Mouse (Mus musculus) mouse embryonic stem cell (cell line): ENCODE measurements around the gene Casp2.

Source experiments
- in situ Hi-C, 2 experiments: fragments of 300-500 bp; cut with MboI; formaldehyde crosslinking; loops; 1 replicate in 1 of 2; 3 replicates in 1 of 2; pipeline ENCODE4 v1.14.3; 2019 to 2020; ENCODE audit warnings: low sequenced_read_pairs in 2 of 2, low pct_unique_long_range_greater_than_20kb in 1 of 2, mixed read lengths in 1 of 2; ENCODE audit not compliant: unreplicated experiment in 1 of 2

Gene Casp2

GRCm38 (mm10) chr6:42264626-42265312 is at the start of gene Casp2:
Casp2 (plus strand) TSS chr6:42264985.
- in situ Hi-C loops, result no loop called here

- in situ Hi-C loops, result no loop called here
Measured at GRCm38 (mm10) chr6:42215028-42215427, 49.8 kb upstream of the Casp2 start, which contains the start of gene Tas2r144. Tas2r144 (plus strand) TSS chr6:42215328.

GRCm38 (mm10) chr6:42222286-42222685 is 42.5 kb upstream of the Casp2 start:
- in situ Hi-C loops, result loop anchor here in 1 of 2 experiments (10.0 kb wide), 1 partner anchor 363 kb away; no protein-coding TSS in a partner anchor

DNA sequence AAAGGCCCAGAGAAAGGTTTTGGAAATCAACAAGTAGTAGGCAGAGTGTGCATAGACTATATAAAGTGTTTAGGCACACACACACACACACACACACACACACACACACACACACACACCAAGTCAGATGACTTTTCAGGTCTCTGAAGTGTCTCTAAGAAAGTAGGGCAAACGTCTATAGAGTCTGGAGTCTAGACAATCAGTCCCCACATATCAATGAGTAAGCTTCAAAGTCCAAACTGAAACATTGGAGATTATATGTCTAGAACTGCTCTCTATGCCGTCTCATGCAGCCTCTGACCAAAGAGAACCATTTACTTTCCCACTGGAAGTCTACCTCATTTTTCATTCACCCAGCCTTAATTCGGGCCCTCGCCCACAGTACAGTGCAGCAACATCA is 39.7 kb upstream of the Casp2 start:
- in situ Hi-C loops, result loop anchor here (10.0 to 25.0 kb wide), 2 partner anchors 360 to 362 kb away; partner anchors contain the start of gene Tcaf3 (in 1 of the 2)

GRCm38 (mm10) chr6:42227240-42228101 is 37.3 kb upstream of the Casp2 start:
- in situ Hi-C loops, result loop anchor here (10.0 to 25.0 kb wide), 2 partner anchors 357 to 360 kb away; partner anchors contain the start of gene Tcaf3 (in 1 of the 2)

- in situ Hi-C loops, result loop anchor here (10.0 to 25.0 kb wide), 2 partner anchors 355 to 358 kb away; partner anchors contain the start of gene Tcaf3 (in 1 of the 2)
Measured at GRCm38 (mm10) chr6:42229610-42230009, 35.2 kb upstream of the Casp2 start.

DNA sequence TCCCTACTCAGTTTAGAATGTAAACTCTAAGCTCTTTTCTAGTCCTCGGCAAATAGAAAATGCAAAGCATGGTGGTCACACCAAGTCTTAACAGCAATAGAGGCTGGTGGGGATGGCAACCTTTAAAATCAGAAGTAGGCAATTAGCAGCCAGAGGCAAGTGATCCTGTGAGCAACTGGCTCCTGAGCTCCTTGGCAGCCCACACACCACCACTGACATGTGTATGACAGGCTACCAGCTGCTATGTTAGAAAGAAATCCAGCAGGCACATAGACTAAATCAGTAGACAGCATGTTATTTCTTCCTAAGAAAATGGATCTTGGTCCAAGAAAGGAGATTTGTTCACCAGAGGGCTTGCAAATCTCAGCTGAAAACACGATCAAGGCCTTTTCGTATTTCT is 33.6 kb upstream of the Casp2 start:
- in situ Hi-C loops, result loop anchor here in 1 of 2 experiments (25.0 kb wide), 1 partner anchor 356 kb away; the partner anchor contains the start of gene Tcaf3

DNA sequence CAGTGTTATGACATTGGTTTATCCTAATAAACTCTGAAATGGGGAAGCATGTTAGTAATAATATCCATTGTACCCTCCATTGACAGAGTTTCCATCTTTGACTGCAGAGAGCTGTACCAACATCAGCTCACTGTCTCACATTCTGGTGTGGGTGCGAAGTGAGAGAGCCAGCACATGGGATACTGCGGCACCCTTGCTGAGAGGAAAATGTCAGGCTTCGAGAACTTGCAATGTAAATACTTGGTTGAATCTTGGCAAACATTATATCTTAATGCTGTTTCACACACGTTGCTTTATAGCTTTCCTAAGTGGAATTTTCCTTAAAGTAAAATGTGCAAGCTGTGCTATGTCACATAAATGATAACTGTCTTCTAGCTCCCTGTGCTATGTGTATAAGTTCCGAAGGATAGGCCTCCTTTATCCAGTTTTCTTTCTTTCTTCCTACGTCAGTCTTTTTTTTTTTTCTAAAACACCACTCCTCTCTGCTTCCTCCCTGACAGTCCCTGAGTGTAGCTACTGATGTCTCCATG is 27.4 kb upstream of the Casp2 start:
- in situ Hi-C loops, result loop anchor here in 1 of 2 experiments (25.0 kb wide), 1 partner anchor 350 kb away; the partner anchor contains the start of gene Tcaf3

GRCm38 (mm10) chr6:42241311-42242045 is 23.3 kb upstream of the Casp2 start:
- in situ Hi-C loops, result loop anchor here in 1 of 2 experiments (25.0 kb wide), 1 partner anchor 346 kb away; the partner anchor contains the start of gene Tcaf3

GRCm38 (mm10) chr6:42245711-42246353 is 19.0 kb upstream of the Casp2 start, which contains the start of gene Gstk1:
Gstk1 (plus strand) TSS chr6:42245935.
- in situ Hi-C loops, result loop anchor here in 1 of 2 experiments (25.0 kb wide), 1 partner anchor 341 kb away; the partner anchor contains the start of gene Tcaf3

DNA sequence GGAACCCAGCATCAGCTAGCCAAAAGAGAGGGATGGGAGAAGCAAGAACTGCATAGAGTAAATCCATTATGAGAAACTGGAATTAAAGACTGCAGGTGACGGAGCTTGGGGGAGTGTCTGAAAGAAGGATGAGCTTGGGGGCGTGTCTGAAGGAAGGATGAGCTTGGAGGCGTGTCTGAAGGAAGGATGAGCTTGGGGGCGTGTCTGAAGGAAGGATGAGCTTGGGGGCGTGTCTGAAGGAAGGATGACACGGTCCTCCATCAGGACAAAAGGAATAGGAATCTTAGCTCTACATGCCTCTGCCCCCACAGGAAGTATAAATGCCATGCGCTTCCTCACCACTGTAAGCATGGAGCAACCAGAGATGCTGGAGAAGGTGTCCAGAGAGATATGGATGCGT is 17.6 kb upstream of the Casp2 start:
- in situ Hi-C loops, result loop anchor here in 1 of 2 experiments (25.0 kb wide), 1 partner anchor 340 kb away; the partner anchor contains the start of gene Tcaf3

GRCm38 (mm10) chr6:42247981-42248380 is 16.8 kb upstream of the Casp2 start:
- in situ Hi-C loops, result loop anchor here in 1 of 2 experiments (25.0 kb wide), 1 partner anchor 339 kb away; the partner anchor contains the start of gene Tcaf3

DNA sequence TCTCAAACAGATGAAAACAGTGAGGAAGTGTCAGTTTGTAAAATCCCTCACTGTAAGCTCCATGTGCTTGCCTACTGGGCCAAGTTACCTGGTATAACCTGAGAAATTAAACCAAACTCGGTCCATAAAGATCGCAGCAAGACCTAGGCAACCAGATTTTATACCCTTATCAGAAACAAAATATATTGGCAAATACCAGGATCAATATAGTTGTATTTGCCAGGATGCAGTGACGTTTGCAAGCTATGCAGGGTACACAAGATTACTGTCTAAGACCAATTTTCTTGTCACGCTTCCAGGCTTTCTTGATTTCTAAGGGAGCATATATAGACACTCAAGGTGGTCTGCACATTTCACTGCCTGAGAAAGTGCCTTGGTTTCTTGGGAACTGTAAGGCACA is 13.0 kb upstream of the Casp2 start:
- in situ Hi-C loops, result no loop called here

DNA sequence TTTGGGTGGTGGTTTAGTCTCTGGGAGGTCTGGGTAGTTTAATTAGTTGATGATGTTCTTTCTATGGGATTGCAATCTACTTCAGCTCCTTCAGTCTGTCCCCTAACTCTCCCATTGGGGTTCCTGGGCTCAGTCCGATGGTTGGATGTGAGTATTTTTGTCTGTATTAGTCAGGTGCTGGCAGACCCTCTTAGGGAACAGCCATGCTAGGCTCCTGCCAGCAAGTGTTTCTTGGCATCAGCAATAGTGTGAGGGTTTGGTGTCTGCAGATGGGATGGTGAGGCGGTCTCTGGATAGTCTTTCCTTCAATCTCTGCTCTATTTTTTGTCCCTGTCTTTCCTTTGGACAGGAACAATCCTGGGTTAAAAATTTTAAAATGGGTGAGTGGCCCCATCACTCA is 11.7 kb upstream of the Casp2 start:
- in situ Hi-C loops, result no loop called here

- in situ Hi-C loops, result no loop called here
Measured at GRCm38 (mm10) chr6:42257303-42257863, 7.4 kb upstream of the Casp2 start.

DNA sequence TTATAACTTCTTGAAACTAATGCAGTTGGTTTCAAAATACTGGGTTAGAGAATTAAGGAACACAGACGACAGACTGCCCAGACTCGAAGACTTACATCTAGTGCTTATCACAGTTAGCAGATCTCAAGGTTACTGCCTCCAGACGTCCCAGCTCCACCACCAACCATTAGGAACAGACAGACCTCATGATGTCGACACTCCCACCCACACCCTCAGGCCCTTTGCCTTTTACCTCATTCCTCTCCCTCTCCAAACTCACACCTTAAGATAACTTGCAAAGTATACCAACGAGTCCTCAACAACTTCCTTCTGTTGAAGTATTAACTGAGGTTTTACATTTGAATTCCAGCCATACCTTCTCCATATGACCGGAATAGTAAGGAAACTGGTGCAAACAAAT is 4.4 kb upstream of the Casp2 start:
- in situ Hi-C loops, result no loop called here

GRCm38 (mm10) chr6:42261524-42262170 is 3.1 kb upstream of the Casp2 start, which contains the start of gene Tmem139:
Tmem139 (plus strand) TSS chr6:42261970.
- in situ Hi-C loops, result no loop called here
